Mouse (Mus musculus) gonadal fat pad, adult 2 months (tissue): ENCODE results near the gene Nat8f7. TPM values are rescaled to one million over a fixed set of nuclear protein-coding genes. Genes with fewer than 3 reads are reported as not detected.
"Not testable (repeated sequence)": the region's sequence is repeated elsewhere in the genome, so short reads cannot be mapped to it uniquely, and the experiment has no call there.

ENCODE experiments used
- DNase-seq: peaks from one replicate; pipeline ENCODE4 v3.0.0-alpha.2; 2012; ENCODE audit warnings: low read depth
- polyA plus RNA-seq: library from polyadenylated mRNA; depleted of rRNA; stranded (reverse); fragments of >200 nt; gene quantifications from 2 replicates; pipeline ENCODE4 v1.2.3, GENCODE M21; 2012; rRNA removed

The Nat8f7 gene
- polyA plus RNA-seq, result 0.15 and 0.19 TPM in 2 replicates

DNA sequence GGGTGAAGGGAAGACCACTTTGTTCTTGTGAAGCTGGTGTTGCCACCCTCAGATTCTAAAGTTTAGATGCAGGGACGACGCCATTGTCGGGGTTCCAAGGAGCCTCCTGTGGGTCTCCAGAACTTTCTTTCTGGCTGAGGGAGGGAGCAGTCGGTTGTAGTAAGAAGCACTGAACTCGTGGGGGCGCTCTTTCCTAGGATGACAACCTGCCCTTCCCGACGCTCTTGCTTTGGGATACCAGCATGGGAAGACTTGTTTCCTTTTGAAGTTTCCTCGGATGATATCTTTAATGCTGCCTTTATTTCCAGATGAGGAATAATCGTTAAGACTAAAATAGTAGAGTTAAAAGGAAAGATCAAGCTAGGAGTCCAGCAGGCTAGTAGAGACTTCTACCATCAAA, at the start of gene Nat8f7:
Gene Nat8f7 (minus strand): TSS at position 101 of the 400 bp plus-strand sequence.
- peak; percentile 0 for DNase-seq

DNA sequence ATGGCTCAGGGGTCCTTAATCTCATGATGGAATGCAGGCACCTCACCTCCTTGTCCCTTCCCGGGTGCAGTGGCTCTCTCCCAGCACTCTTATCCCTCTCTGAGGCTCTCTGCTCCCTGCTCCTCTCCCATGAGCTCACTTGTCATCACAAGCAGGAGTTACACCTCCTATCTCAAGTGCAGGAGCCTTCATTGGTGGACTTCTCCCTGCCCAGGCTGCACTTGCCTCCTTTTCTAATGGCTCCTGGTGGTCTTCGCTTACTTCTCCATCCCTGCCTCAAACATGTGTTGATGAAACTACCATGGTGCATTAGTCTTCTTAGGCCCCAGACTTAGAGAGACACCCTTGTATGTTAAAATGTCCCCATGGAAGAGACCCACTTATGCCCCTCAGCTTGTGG, 49.7 kb upstream of the Nat8f7 start:
- not testable (repeated sequence) for DNase-seq

DNA sequence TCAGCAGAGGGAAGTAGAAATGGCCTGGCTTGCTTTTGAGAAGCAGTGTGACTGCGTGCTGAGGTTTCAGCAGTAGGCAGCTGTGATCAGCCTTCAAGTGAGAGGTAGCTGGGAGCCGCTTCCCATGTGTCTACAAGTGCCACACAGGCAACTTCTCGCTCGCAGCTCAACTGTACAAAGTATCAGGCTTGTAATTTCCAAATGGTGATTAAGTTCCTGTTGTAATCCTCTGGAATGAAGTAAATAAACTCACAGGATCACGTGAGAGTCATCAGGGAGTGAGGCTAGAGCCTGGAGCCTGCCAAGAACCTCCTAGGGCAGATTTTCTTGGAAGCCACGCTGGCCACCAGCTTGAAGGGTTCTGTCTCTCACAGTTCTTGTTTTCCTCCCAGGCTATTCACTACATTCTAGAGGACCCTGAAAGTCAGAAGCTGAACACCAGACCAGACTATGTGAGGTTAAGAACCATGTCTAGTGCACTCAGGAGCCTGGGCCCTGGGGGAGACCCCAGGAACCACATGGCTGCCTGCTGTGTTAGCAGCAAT, 42.8 kb upstream of the Nat8f7 start:
- DNase-seq, result not testable (repeated sequence)

DNA sequence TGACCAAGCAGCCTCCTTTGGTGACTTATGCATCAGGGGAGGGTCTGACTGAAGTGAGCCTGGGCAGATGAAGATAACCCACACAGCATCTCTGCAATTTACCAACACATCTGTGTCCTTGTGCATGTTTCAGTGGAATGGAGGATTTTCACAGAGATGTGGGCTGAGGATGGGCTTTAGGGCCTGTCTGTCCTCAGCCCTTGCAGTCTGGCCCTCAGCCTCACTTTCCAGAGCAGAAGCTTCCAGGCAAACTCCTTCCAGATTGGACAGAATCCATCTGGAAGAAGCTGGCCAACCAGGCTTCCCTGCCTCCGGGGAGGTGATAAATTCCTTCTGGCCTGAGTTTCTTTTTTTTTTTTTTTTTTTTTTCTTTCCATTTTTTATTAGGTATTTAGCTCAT, 3.4 kb downstream of the Nat8f7 start:
- DNase-seq, result not testable (repeated sequence)

DNA sequence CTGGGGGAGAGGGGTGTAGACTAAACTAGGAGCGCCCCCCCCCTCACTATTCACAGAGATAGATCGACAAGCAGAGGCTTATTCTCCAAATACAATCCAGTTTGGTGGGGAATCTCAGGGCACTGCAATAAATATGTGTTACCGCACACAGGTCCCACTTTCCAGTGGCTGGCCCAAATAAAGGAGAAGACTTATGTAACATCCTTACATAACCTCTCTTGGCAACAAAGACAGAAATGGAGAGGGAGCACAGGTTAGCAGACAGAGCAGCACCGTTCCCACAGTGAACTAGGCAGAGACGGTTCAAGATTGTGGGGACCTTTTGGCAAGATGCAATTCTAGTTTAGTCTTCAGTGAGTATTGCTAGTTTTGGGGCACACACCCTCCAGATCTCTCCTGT, 3.8 kb downstream of the Nat8f7 start:
- DNase-seq, result not testable (repeated sequence)

- DNase-seq, result peak; percentile 22
These were observed 11.1 kb downstream of the Nat8f7 start for GRCm38 (mm10) chr6:85701943-85702342.

Other genes starting within 250 kb of the Nat8f7 start
- 0.09 and 0.11 TPM in 2 replicates for gene Fbxo41, start 210.2 kb downstream of the Nat8f7 start, polyA plus RNA-seq
- not detected in 2 replicates for gene Egr4, start 199.6 kb downstream of the Nat8f7 start, polyA plus RNA-seq
- 0.89 and 1.0 TPM in 2 replicates for gene Alms1, start 125.7 kb downstream of the Nat8f7 start, polyA plus RNA-seq
- gene Nat8f3, start 52.5 kb upstream of the Nat8f7 start, polyA plus RNA-seq, result 0.31 and 0.43 TPM in 2 replicates
- gene Nat8f6, start 107.7 kb upstream of the Nat8f7 start, polyA plus RNA-seq, result not detected in 2 replicates
- not detected in 2 replicates for gene Nat8f5, start 107.8 kb upstream of the Nat8f7 start, polyA plus RNA-seq
- 0.38 and 0.61 TPM in 2 replicates for gene Nat8, start 118.9 kb upstream of the Nat8f7 start, polyA plus RNA-seq
- 0.03 and 0.27 TPM in 2 replicates for gene Nat8f2, start 156.0 kb upstream of the Nat8f7 start, polyA plus RNA-seq
- 2.9 and 3.1 TPM in 2 replicates for gene Nat8f4, start 191.7 kb upstream of the Nat8f7 start, polyA plus RNA-seq
- gene Tprkb, start 198.7 kb upstream of the Nat8f7 start, polyA plus RNA-seq, result 16.1 and 16.8 TPM in 2 replicates
- 17.8 and 29.3 TPM in 2 replicates for gene Nat8f1, start 202.5 kb upstream of the Nat8f7 start, polyA plus RNA-seq
- gene Dusp11, start 248.5 kb upstream of the Nat8f7 start, polyA plus RNA-seq, result 31.5 and 39.0 TPM in 2 replicates